Mouse (Mus musculus): ENCODE results near the gene Gm10961.

Gene Gm10961

GRCm38 (mm10) chr3:107630682-107631522 lies at the start of gene Gm10961:
Gene Gm10961 (plus strand): TSS chr3:107631322.
- no peak for DNase-seq (ENCODE audit: low read depth, low spot score)

GRCm38 (mm10) chr3:107582130-107582874 lies 48.8 kb upstream of the Gm10961 start:
- no peak for DNase-seq (ENCODE audit: low read depth, low spot score)

- no peak for DNase-seq (ENCODE audit: low read depth, low spot score)
Measured at GRCm38 (mm10) chr3:107582875-107583767, 48.0 kb upstream of the Gm10961 start.

- no peak for DNase-seq (ENCODE audit: low read depth, low spot score)
Measured at GRCm38 (mm10) chr3:107583893-107584292, 47.2 kb upstream of the Gm10961 start.

- DNase-seq (ENCODE audit: low read depth, low spot score), result no peak
Measured at GRCm38 (mm10) chr3:107586504-107586903, 44.6 kb upstream of the Gm10961 start.

- no peak for DNase-seq (ENCODE audit: low read depth, low spot score)
Measured at GRCm38 (mm10) chr3:107591612-107592011, 39.5 kb upstream of the Gm10961 start.

GRCm38 (mm10) chr3:107593632-107594031 lies 37.5 kb upstream of the Gm10961 start:
- DNase-seq (ENCODE audit: low read depth, low spot score), result no peak

- no peak for DNase-seq (ENCODE audit: low read depth, low spot score)
Measured at GRCm38 (mm10) chr3:107594662-107595263, 36.4 kb upstream of the Gm10961 start, which contains the start of gene Alx3. Gene Alx3 (plus strand): TSS chr3:107595031.

- no peak for DNase-seq (ENCODE audit: low read depth, low spot score)
Measured at GRCm38 (mm10) chr3:107595264-107595937, 35.7 kb upstream of the Gm10961 start.

- DNase-seq (ENCODE audit: low read depth, low spot score), result no peak
Measured at GRCm38 (mm10) chr3:107595938-107596461, 35.1 kb upstream of the Gm10961 start.

GRCm38 (mm10) chr3:107596559-107596958 lies 34.6 kb upstream of the Gm10961 start:
- no peak for DNase-seq (ENCODE audit: low read depth, low spot score)

- DNase-seq (ENCODE audit: low read depth, low spot score), result no peak
Measured at GRCm38 (mm10) chr3:107597134-107597533, 34.0 kb upstream of the Gm10961 start.

GRCm38 (mm10) chr3:107597586-107598389 lies 33.3 kb upstream of the Gm10961 start:
- DNase-seq (ENCODE audit: low read depth, low spot score), result no peak

GRCm38 (mm10) chr3:107600127-107600526 lies 31.0 kb upstream of the Gm10961 start:
- DNase-seq (ENCODE audit: low read depth, low spot score), result no peak

GRCm38 (mm10) chr3:107605304-107605703 lies 25.8 kb upstream of the Gm10961 start:
- no peak for DNase-seq (ENCODE audit: low read depth, low spot score)

- no peak for DNase-seq (ENCODE audit: low read depth, low spot score)
Measured at GRCm38 (mm10) chr3:107607221-107607620, 23.9 kb upstream of the Gm10961 start.

GRCm38 (mm10) chr3:107608808-107609207 lies 22.3 kb upstream of the Gm10961 start:
- DNase-seq (ENCODE audit: low read depth, low spot score), result no peak

- DNase-seq (ENCODE audit: low read depth, low spot score), result no peak
Measured at GRCm38 (mm10) chr3:107609376-107609775, 21.7 kb upstream of the Gm10961 start.

GRCm38 (mm10) chr3:107611394-107611793 lies 19.7 kb upstream of the Gm10961 start:
- no peak for DNase-seq (ENCODE audit: low read depth, low spot score)
